Mouse (Mus musculus) erythroblast, embryonic 14.5 days (primary cell): ENCODE data around the gene Dip2c.

Experiments used
- GATA1 ChIP-seq: IDR thresholded peaks from 2 replicates; pipeline ENCODE4 v1.6.1; 2012; ENCODE audit warnings: low read length, inconsistent platforms, mixed read lengths
- TAL1 ChIP-seq: IDR thresholded peaks from 3 replicates; pipeline ENCODE4 v1.6.1; 2012; ENCODE audit warnings: low read length, inconsistent platforms, mixed read lengths

GRCm38 (mm10) chr13:9674126-9674525, 397.8 kb downstream of the Dip2c start:
- no peak for TF ChIP-seq TAL1
- no peak for TF ChIP-seq GATA1
